Mouse (Mus musculus) bone marrow, adult 2 months (tissue): ENCODE data around the gene Olfr148. TPM values are rescaled to one million over a fixed set of nuclear protein-coding genes. Genes with fewer than 3 reads are reported as not detected.

Experiments used
- H3K27ac ChIP-seq: fragments of 200-500 bp; 2 replicates; pipeline ENCODE4 v1.5.1; 2012; ENCODE audit warnings: low read depth, mild to moderate bottlenecking, control low read depth, inconsistent platforms, low read length; ENCODE audit not compliant: control insufficient read depth, poor library complexity, insufficient read depth
- H3K4me1 ChIP-seq: fragments of 200-500 bp; 2 replicates; pipeline ENCODE4 v1.6.1; 2011; ENCODE audit warnings: low read length; ENCODE audit not compliant: control insufficient read depth, insufficient read depth
- H3K4me3 ChIP-seq: fragments of 200-500 bp; replicated peaks from 2 replicates; pipeline ENCODE3; 2011; ENCODE audit warnings: mild to moderate bottlenecking, low read depth, low read length, control low read depth; ENCODE audit not compliant: control insufficient read depth
- CTCF ChIP-seq: fragments of 200-500 bp; IDR thresholded peaks from 2 replicates; pipeline ENCODE4 v1.5.1; 2011; ENCODE audit warnings: low read length, control low read depth; ENCODE audit not compliant: control insufficient read depth, insufficient read depth
- POLR2A ChIP-seq: fragments of 200-500 bp; IDR thresholded peaks from 2 replicates; pipeline ENCODE4 v1.6.1; 2011; ENCODE audit warnings: low read depth, mild to moderate bottlenecking, control low read depth, low read length, borderline replicate concordance; ENCODE audit not compliant: control insufficient read depth
- WGBS: fragments of 180-500 bp; shearing (Covaris S2); methylation state at CpG from one replicate; pipeline ENCODE4 v1.1.7; 2018; 5-methylcytosine and 5-hydroxymethylcytosine counted together
- polyA plus RNA-seq: library from polyadenylated mRNA; stranded (reverse); fragments of >200 nt; gene quantifications from 2 replicates; pipeline ENCODE4 v1.2.4, GENCODE M21; 2011; ENCODE audit warnings: low replicate concordance; ENCODE audit not compliant: missing spikeins, insufficient read depth, insufficient read length

Olfr148 gene
- not detected in 2 replicates for polyA plus RNA-seq

DNA sequence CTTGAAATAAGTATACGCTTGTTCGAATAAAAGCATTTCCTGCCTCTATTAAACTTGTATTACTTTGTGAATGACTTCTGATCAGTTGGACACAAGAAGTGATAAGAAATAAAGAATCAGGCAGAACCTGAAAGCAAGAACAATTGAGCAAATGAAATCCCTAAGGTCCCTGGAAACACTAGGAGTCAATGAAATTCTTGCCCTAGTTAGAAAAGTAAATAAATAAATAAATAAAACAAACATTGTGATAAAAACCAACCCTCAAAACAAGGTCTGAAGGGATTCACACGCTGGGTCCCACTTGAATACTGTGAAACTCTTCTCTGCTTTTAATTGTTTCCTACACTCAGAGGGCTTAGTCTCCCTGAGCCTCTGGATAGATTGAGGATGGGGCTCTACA is at the start of gene Olfr148:
Gene Olfr148 (plus strand): TSS at position 301 of the 400 bp plus-strand sequence.
- Histone ChIP-seq H3K4me1 (no peaks in the 10 kb centered on the region), H3K27ac (no peak within 1 kb of the TSS), H3K4me3 (no peak within 1 kb of the TSS)
- no peak for TF ChIP-seq CTCF
- TF ChIP-seq POLR2A = no peak
- 65% methylated on average over 3 of the region's 3 CpGs for WGBS

- TF ChIP-seq CTCF = no peak
- TF ChIP-seq POLR2A = no peak
- Histone ChIP-seq H3K4me3 (no peak within 1 kb of the TSS), H3K4me1 (no peaks in the 10 kb centered on the region), H3K27ac (no peak within 1 kb of the TSS)
- 62% methylated on average over 3 of the region's 3 CpGs for WGBS
These were observed 35.0 kb upstream of the Olfr148 start, which contains the start of gene Olfr959 for GRCm38 (mm10) chr9:39575469-39575868. Gene Olfr959 (minus strand): TSS chr9:39575569.

DNA sequence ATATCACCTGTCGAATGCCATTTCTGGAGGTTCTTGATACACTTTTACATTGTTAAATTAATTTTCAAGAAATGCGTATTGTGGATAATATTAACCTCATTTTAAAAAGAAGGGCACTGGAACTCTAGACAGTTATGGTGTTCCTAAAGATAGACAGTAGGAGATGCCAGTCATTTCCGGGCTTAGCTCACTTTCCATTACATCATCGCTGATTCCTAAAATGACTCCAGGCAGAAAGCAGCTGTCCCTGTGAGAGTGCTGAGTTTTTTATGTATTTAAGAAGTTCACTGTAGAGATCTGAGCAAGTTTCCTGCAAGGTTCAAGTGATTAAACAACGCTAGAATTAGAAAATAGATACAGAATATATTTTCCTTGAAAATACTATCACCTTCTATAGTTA is 33.4 kb upstream of the Olfr148 start:
- WGBS = 74% methylated on average over 5 of the region's 5 CpGs
- H3K27ac ChIP-seq = no peak overlapping the region
- H3K4me1 ChIP-seq = no peaks in the 10 kb centered on the region
- TF ChIP-seq POLR2A = no peak
- TF ChIP-seq CTCF = no peak
- no peak overlapping the region for H3K4me3 ChIP-seq

GRCm38 (mm10) chr9:39602536-39603332 is 7.7 kb upstream of the Olfr148 start:
- H3K4me3 ChIP-seq = no peak overlapping the region
- 3% methylated on average over 19 of the region's 19 CpGs for WGBS

GRCm38 (mm10) chr9:39603333-39603845 is 7.1 kb upstream of the Olfr148 start:
- Histone ChIP-seq H3K27ac (no peak overlapping the region), H3K4me3 (no peak overlapping the region), H3K4me1 (no peaks in the 10 kb centered on the region)
- 5% methylated on average over 9 of the region's 9 CpGs for WGBS
- TF ChIP-seq CTCF (no peak), POLR2A (no peak)

More at GRCm38 (mm10) chr9:39602536-39603332, 7.7 kb upstream of the Olfr148 start:
- no peaks in the 10 kb centered on the region for H3K4me1 ChIP-seq
- TF ChIP-seq CTCF = no peak
- no peak for TF ChIP-seq POLR2A
- H3K27ac ChIP-seq = no peak overlapping the region

GRCm38 (mm10) chr9:39603999-39604453 is 6.4 kb upstream of the Olfr148 start, which contains the start of gene AW551984:
Gene AW551984 (minus strand): TSS chr9:39604403.
- 3% methylated on average over 8 of the region's 8 CpGs for WGBS
- H3K4me1 ChIP-seq = no peaks in the 10 kb centered on the region
- H3K4me3 ChIP-seq = no peak within 1 kb of the TSS
- H3K27ac ChIP-seq = no peak within 1 kb of the TSS
- TF ChIP-seq POLR2A (no peak), CTCF (no peak)

- Histone ChIP-seq H3K4me3 (no peak overlapping the region), H3K4me1 (no peaks in the 10 kb centered on the region), H3K27ac (no peak overlapping the region)
- TF ChIP-seq CTCF (no peak), POLR2A (no peak)
These were observed 2.0 kb upstream of the Olfr148 start for GRCm38 (mm10) chr9:39608497-39608896.

DNA sequence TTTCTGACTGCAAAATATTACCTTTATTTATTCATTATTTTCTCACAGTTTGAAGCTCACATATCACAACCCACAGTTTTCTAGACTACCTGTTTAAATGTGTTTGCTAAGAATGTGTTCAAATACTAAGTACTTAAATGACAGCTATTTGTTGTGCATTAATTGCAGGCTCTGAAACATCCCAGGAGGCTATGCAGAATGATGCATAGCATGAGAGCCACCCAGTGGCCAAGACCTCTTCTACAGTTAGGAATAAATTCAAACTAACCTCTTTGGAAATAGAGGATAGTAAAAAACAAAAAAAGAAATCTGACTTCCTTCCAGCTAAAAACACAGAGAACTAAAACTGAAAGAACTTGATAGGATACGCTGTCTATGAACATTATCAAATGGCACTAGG is 1.5 kb downstream of the Olfr148 start:
- no peak for TF ChIP-seq POLR2A
- TF ChIP-seq CTCF = no peak
- Histone ChIP-seq H3K4me3 (no peak overlapping the region), H3K27ac (no peak overlapping the region), H3K4me1 (no peaks in the 10 kb centered on the region)
- 44% methylated on average over 1 of the region's 1 CpGs for WGBS

DNA sequence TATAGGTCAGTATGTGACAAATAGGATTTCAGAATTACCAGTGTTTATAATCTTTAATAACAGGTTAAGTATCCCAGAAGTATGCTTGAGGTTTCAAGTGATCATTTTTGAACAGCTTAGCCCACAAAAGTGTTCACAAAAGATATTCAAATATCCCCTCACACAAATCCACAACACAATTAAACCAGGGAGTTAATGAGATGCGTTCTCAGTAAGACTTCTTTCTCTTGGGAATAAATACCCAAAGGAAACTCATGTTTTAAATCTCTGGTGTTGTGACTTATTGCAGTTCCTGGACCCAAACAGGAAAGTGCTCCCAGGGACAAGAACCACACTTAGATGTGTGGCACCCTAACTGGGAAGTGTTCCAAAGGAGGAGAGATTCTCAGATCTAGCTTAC is 10.6 kb downstream of the Olfr148 start, which contains the start of gene Olfr960:
Gene Olfr960 (plus strand): TSS at position 301 of the 400 bp plus-strand sequence.
- Histone ChIP-seq H3K27ac (no peak within 1 kb of the TSS), H3K4me3 (no peak within 1 kb of the TSS), H3K4me1 (no peaks in the 10 kb centered on the region)
- no peak for TF ChIP-seq POLR2A
- no peak for TF ChIP-seq CTCF
- 74% methylated on average over 1 of the region's 1 CpGs for WGBS
